Mouse (Mus musculus) kidney, adult 8-10 months (tissue): ENCODE measurements around the gene Tex264.

Experiments
- DNase-seq, 2 experiments: peaks; one replicate each; pipeline ENCODE4 v3.0.0; 2022

Gene Tex264

GRCm38 (mm10) chr9:106685249-106686101 lies at the start of gene Tex264:
Gene Tex264 (minus strand): TSS chr9:106685927.
- DNase-seq, result peak; percentile 88

- no peak for DNase-seq
Measured at GRCm38 (mm10) chr9:106733690-106734089, 48.0 kb upstream of the Tex264 start.

- DNase-seq, result no peak
Measured at GRCm38 (mm10) chr9:106729416-106729815, 43.7 kb upstream of the Tex264 start.

DNA sequence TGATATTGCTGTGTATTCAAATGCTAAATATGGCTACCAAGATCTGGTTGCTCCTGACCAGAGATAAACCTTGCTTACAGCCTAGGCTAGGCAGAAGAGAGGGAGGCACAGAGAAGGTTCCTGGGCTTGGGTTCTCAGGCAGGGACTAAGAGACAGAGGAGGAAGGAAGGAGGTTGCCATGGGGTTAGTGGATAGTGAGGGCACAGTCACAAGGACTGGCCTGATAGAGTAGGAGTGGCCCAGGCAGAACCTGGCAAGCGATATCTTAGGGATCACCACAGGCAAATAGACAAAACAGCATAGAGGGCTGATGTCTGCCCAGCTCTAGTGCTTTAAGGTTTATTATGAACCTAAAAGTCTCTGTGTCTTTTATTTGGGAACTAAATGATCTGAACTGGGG lies 41.2 kb upstream of the Tex264 start:
- no peak for DNase-seq

DNA sequence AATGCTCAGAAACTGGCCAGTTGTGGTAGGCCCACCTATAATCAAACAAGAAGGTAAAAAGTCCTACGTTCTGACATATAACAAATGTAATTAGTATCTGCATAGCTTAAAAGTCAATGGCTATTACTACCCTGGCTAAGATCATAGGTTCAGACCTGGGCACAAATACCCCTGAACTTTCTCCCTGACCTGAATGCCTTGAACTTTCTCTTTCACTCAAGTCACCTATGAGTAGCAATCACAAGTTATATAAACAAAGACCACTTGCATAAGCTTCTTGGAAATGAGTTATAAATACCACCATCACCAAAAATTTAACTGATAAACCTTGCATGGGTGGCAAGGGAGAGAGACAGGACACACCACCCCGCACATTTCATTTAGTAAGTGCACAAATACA lies 39.7 kb upstream of the Tex264 start:
- no peak for DNase-seq

- DNase-seq, result peak; percentile 3 to 16
Measured at GRCm38 (mm10) chr9:106724864-106725263, 39.1 kb upstream of the Tex264 start.

DNA sequence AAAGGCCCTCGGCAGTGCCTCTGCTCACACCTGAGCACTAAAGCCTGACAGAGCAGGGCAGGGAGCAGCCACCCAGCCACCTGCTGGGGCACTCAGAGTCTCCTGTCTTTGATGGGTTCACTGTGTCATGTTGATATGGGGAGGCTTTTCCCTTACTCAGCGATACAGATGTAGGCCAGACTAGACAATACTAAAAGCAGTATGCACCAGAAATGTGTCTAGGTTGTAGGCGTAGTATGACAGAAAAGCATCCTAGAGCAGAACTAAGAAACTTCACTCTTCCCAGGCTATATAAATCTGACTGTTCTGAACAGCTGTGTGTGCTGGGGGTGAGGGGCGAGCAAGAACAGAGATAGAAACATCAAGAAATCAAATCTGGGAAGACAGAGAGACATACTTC lies 31.0 kb upstream of the Tex264 start:
- DNase-seq, result no peak

DNA sequence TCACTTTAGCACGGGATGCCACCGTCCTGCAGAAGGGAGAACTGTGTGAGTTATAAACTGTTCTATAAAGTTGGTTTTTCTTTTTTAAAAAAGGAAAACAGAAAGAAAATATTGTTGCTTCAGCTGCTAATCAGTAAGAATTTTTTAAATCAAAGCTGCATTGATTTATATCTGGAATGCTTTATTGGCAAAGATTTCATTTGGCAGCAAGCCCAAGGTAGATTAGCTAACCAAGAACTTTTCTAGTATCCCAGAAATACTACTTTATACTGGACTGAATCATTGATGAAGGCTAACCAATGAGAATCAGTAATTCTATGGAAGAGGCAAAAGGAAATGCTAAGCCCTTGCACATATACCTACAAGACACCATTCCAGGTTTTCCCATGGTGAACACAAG lies 30.5 kb upstream of the Tex264 start:
- no peak for DNase-seq

- DNase-seq, result no peak
Measured at GRCm38 (mm10) chr9:106712470-106712869, 26.7 kb upstream of the Tex264 start.

DNA sequence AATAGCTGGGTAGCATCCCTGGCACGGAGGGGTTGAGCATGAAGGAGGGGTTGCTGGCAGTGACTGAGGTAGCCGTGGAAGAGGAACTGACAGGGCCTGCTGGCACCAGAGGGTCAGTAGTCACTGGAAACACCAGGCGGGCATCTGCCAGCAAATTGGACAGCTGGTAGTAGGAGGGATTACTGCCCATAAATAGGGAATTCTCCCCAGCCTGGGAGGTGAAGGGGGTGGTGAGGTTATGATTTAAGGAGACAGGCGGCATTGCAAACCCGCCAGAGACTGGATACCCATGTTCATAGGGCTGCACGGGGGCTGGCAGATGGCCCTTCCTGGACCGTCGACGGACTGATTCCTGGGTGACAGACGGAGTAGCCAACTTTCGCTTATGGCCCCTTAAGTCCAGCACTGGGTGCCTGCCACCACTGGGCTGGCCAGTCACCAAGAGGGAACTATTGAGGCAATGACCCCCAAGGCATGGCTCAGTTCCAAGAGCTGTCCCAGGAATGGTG lies 7.3 kb upstream of the Tex264 start:
- DNase-seq, result no peak

- DNase-seq, result no peak
Measured at GRCm38 (mm10) chr9:106688834-106689233, 3.1 kb upstream of the Tex264 start.

DNA sequence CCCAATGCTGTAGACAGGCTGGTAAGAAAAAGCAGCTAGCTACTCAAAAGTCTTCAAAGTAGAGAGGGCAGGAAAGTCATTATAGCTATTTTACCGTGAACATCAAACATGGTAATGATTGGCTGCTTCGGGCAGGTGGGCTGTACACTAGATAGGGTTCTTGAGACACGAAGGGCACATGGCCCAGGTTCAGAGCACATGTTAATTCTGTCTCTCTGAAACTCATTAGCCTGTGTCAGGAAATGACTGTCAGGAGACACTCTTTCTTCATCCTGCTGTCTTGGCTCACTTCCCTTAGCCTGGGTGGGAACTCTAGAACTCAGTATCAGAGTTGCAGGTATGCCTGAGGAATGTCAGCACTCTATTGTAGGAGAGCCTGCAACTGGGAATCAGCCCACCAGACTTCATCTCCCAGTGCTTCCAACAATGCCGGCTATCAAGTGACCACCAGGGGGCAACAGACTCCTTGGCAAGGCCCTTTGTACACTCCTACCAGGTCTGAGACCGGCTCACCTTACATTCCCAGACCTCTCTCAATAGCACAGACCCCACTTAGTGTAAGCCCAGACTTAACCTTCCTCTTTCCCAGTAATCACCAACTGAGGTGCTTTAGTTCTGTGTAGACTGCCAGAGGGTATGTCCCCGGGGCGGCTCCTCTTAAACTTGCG lies 1.4 kb upstream of the Tex264 start:
- DNase-seq, result peak; percentile 75 to 80

DNA sequence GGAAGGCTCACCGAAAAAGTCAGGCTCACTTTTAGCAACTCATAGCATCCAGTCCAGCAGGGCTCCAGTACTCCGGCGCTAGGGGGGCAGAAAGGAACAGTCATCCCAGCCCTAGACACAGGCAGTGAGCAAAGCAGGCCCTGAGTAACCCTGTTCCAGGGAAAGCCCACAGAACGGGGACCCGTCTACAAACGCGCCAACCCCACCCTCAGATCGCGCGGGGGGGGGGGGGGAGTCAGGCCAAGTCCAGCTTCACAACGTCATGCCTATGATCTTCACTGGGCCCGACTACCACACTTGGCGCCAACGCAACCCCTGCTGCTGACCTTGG lies 844 bp downstream of the Tex264 start:
- DNase-seq, result peak in 1 of 2 experiments; percentile 10

- DNase-seq, result no peak
Measured at GRCm38 (mm10) chr9:106684093-106684872, 1.4 kb downstream of the Tex264 start.

DNA sequence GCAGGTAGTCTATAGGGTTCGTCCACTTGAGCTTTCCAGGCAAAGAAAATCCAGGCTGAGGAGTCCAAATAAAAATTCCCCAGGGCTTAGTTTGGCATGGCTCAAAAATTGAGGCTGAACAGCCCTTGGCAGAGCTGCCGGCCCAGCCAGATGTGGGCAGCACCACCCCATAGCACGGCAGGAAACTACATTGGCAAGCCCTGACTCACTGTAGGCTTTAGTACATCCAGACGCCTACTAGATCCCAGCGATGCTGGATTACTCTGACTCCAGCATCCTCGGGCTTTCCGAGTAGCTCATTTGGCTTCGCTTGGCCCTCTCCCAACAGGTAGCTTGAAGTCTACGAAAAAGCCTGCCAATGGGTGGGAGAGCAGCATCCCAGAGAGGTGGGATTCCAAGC lies 4.7 kb downstream of the Tex264 start:
- DNase-seq, result no peak

- no peak for DNase-seq
Measured at GRCm38 (mm10) chr9:106678242-106678641, 7.5 kb downstream of the Tex264 start.

GRCm38 (mm10) chr9:106677702-106678101 lies 8.0 kb downstream of the Tex264 start:
- no peak for DNase-seq

GRCm38 (mm10) chr9:106676571-106676970 lies 9.2 kb downstream of the Tex264 start:
- no peak for DNase-seq

DNA sequence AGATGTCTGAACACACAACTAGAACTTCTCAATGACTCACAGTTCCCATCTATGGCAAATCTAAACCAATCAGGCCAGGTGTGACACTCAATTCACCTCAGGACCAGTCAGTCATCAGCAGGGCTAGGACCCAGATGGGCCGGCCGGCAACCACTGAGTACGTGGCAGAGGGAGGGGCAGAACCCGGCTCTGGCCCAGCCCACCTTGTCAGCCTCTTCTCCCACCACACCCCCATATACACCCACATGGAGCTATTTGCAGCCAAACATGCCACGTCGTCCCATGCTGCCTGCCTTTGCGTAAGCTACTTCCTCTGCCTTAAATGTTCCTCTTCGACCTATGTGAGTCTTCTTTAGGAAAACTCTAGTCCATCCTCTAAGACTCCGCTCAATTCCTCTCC lies 9.8 kb downstream of the Tex264 start:
- DNase-seq, result no peak

DNA sequence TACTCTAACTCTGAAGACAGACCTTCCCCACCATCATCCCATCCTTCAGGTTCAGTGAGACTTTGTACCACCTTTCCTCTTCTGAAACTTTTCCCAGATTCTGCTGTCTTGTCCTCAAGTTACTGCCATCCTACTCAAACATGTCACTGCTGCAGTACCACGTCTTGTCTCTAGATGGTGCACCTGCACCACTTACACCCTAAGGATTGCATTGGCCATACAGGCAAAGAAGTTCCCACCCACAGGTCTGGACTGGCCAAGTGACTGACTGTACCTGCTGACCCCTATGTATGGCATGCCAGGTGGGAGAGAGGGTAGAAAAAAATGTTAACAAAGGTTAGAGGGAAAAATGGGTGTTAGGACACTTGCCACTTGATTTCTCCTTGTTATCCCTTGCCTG lies 10.2 kb downstream of the Tex264 start:
- DNase-seq, result peak; percentile 67 to 88

DNA sequence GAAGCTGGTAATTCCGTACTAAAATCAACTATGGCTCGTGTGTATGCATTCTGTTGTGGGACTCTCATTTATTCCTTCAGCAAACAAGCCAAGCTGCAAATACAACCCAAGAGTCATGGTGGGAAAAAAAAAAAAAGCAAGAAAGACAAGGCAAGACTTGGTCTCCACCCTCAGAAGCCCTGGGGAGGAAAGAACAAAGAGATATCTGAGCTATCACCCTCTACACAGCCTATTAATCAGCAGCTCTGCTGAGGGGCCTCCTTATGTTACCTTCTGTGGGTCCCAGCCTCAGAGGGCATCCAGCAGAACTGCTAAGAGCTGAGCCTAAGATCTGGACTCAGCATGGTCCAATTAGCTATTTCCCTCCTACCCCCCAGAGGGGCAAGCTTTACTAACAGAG lies 11.9 kb downstream of the Tex264 start:
- no peak for DNase-seq

DNA sequence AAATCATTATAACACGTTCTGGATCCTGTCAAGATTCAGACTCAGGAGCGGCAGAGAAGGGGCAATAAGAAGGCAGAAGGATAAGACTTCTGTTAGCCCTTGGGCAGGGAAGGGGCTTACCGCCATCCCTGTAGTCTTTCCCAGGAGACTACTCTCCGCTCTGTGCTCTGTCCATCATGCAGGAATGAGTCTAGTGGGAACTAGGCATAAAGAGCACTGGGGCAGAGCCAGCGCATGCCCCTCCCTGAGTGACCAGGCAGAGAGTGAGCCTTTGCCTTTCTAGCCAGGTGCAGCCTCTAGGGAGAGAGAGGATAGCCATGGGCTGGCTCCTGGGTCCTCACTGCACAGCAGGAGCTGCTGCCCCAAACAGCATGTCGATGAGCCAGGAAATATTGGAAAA lies 20.9 kb downstream of the Tex264 start:
- no peak for DNase-seq

- no peak for DNase-seq
Measured at GRCm38 (mm10) chr9:106664433-106664832, 21.3 kb downstream of the Tex264 start.

GRCm38 (mm10) chr9:106663200-106663599 lies 22.5 kb downstream of the Tex264 start:
- DNase-seq, result no peak
